Mouse (Mus musculus): ENCODE measurements at regions not wholly inside any gene's neighbourhood (a gene's known extent, or its start where the extent isn't known, plus 50 kb on each side); places are given as distances from the start of the nearest gene placed in this dataset.
A peak's percentile ranks its signal among the peaks of the same experiment; 100 is the strongest.

- no peaks in the 10 kb centered on the region for H3K27me3 ChIP-seq (ENCODE audit: control insufficient read depth, insufficient read depth, low read length)
- no peaks in the 10 kb centered on the region for H3K36me3 ChIP-seq (ENCODE audit: control insufficient read depth, insufficient read depth, low read length)
- no peaks in the 10 kb centered on the region for H3K4me1 ChIP-seq (ENCODE audit: control insufficient read depth, insufficient read depth, low read length)
- no peak overlapping the region for H3K4me3 ChIP-seq (ENCODE audit: control insufficient read depth, low read depth, low read length)
- no peak overlapping the region for H3K27ac ChIP-seq (ENCODE audit: control insufficient read depth, insufficient read depth, low read depth, low read length)
- TF ChIP-seq CTCF (IDR thresholded peaks at IDR 0.05; ENCODE audit: control insufficient read depth, insufficient read depth, insufficient replicate concordance, low read depth, low read length) (no peak), POLR2A (IDR thresholded peaks at IDR 0.05; ENCODE audit: control insufficient read depth, low read depth, low read length) (no peak)
Observed at GRCm38 (mm10) chr16:5393336-5393735, 137.6 kb upstream of the Eef2kmt start.

GRCm38 (mm10) chr16:5382930-5383329 lies 127.1 kb upstream of the Eef2kmt start:
- TF ChIP-seq POLR2A (IDR thresholded peaks at IDR 0.05; ENCODE audit: control insufficient read depth, low read depth, low read length) = no peak
- no peak for TF ChIP-seq CTCF (IDR thresholded peaks at IDR 0.05; ENCODE audit: control insufficient read depth, insufficient read depth, insufficient replicate concordance, low read depth, low read length)
- no peak overlapping the region for H3K27ac ChIP-seq (ENCODE audit: control insufficient read depth, insufficient read depth, low read depth, low read length)
- H3K36me3 ChIP-seq (ENCODE audit: control insufficient read depth, insufficient read depth, low read length) = no peaks in the 10 kb centered on the region
- no peak overlapping the region for H3K4me3 ChIP-seq (ENCODE audit: control insufficient read depth, low read depth, low read length)
- no peaks in the 10 kb centered on the region for H3K4me1 ChIP-seq (ENCODE audit: control insufficient read depth, insufficient read depth, low read length)
- H3K27me3 ChIP-seq (ENCODE audit: control insufficient read depth, insufficient read depth, low read length) = no peaks in the 10 kb centered on the region

DNA sequence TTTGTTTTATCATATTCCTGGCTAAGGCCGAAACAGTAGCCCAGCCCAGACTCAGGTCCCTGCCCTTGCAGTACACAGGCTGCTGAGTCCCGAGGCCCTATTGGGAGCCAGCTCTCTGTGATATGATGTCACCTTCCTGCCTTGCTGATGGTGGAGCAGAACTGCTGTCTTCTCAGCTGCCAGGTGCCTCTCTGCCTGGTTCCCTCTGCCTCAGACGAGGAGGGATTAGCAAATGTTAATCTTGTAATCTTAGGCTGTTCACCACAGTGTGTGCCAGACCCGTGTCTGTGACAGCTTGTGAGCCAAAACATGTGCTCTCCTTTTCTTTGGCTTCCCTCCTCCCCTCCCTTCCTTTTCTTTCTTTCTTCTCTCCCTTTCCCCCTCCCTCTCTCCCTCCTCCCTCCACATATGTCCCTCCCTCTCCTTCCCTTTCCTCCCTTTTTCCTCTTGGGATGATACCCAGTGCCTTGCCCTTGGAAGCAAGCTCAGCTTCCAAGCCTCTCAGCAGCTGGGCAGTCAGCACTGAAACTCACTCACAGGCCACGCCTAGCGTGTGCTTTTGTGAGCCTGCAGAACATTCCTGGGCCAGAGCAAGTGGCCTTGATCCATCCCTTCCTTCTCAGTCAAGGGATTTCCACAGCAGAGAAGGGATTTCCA lies 126.6 kb upstream of the Eef2kmt start:
- H3K27ac ChIP-seq (ENCODE audit: control insufficient read depth, insufficient read depth, low read depth, low read length) = no peak overlapping the region
- no peaks in the 10 kb centered on the region for H3K36me3 ChIP-seq (ENCODE audit: control insufficient read depth, insufficient read depth, low read length)
- TF ChIP-seq CTCF (IDR thresholded peaks at IDR 0.05; ENCODE audit: control insufficient read depth, insufficient read depth, insufficient replicate concordance, low read depth, low read length) (no peak), POLR2A (IDR thresholded peaks at IDR 0.05; ENCODE audit: control insufficient read depth, low read depth, low read length) (no peak)
- H3K27me3 ChIP-seq (ENCODE audit: control insufficient read depth, insufficient read depth, low read length) = no peaks in the 10 kb centered on the region
- no peak overlapping the region for H3K4me3 ChIP-seq (ENCODE audit: control insufficient read depth, low read depth, low read length)
- H3K4me1 ChIP-seq (ENCODE audit: control insufficient read depth, insufficient read depth, low read length) = no peaks in the 10 kb centered on the region

DNA sequence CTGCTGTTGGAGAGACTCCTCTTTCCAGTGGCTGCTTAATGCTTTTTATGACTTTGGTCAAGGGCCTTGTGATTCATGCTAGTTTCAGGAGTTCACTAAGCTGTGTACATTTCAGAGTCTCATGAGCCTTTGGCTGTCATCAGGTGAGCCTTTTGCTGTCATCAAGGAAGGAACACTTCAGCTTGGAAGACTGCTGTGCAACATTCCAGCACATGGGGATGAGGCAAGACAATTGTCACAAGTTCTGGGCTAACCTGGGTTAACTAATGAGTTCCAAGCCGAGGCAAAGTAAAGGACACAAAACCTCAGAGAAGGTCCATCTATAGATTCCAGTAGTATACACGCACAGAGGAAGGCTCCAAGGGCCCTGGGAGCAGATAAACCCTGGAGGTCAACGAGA lies 124.8 kb upstream of the Eef2kmt start:
- no peaks in the 10 kb centered on the region for H3K4me1 ChIP-seq (ENCODE audit: control insufficient read depth, insufficient read depth, low read length)
- H3K4me3 ChIP-seq (ENCODE audit: control insufficient read depth, low read depth, low read length) = no peak overlapping the region
- H3K36me3 ChIP-seq (ENCODE audit: control insufficient read depth, insufficient read depth, low read length) = no peaks in the 10 kb centered on the region
- TF ChIP-seq CTCF (IDR thresholded peaks at IDR 0.05; ENCODE audit: control insufficient read depth, insufficient read depth, insufficient replicate concordance, low read depth, low read length) (no peak), POLR2A (IDR thresholded peaks at IDR 0.05; ENCODE audit: control insufficient read depth, low read depth, low read length) (no peak)
- no peaks in the 10 kb centered on the region for H3K27me3 ChIP-seq (ENCODE audit: control insufficient read depth, insufficient read depth, low read length)
- no peak overlapping the region for H3K27ac ChIP-seq (ENCODE audit: control insufficient read depth, insufficient read depth, low read depth, low read length)

GRCm38 (mm10) chr16:5377001-5377400 lies 121.2 kb upstream of the Eef2kmt start:
- H3K36me3 ChIP-seq (ENCODE audit: control insufficient read depth, insufficient read depth, low read length) = no peaks in the 10 kb centered on the region

GRCm38 (mm10) chr16:5374818-5375605 lies 119.2 kb upstream of the Eef2kmt start:
- TF ChIP-seq POLR2A (IDR thresholded peaks at IDR 0.05; ENCODE audit: control insufficient read depth, low read depth, low read length) = no peak
- TF ChIP-seq CTCF (IDR thresholded peaks at IDR 0.05; ENCODE audit: control insufficient read depth, insufficient read depth, insufficient replicate concordance, low read depth, low read length) = no peak
- H3K4me1 ChIP-seq (ENCODE audit: control insufficient read depth, insufficient read depth, low read length) = no peaks in the 10 kb centered on the region
- no peak overlapping the region for H3K27ac ChIP-seq (ENCODE audit: control insufficient read depth, insufficient read depth, low read depth, low read length)
- H3K36me3 ChIP-seq (ENCODE audit: control insufficient read depth, insufficient read depth, low read length) = no peaks in the 10 kb centered on the region
- no peaks in the 10 kb centered on the region for H3K27me3 ChIP-seq (ENCODE audit: control insufficient read depth, insufficient read depth, low read length)
- no peak overlapping the region for H3K4me3 ChIP-seq (ENCODE audit: control insufficient read depth, low read depth, low read length)

More at GRCm38 (mm10) chr16:5377001-5377400, 121.2 kb upstream of the Eef2kmt start:
- TF ChIP-seq CTCF (IDR thresholded peaks at IDR 0.05; ENCODE audit: control insufficient read depth, insufficient read depth, insufficient replicate concordance, low read depth, low read length) (no peak), POLR2A (IDR thresholded peaks at IDR 0.05; ENCODE audit: control insufficient read depth, low read depth, low read length) (no peak)
- no peak overlapping the region for H3K27ac ChIP-seq (ENCODE audit: control insufficient read depth, insufficient read depth, low read depth, low read length)
- H3K4me3 ChIP-seq (ENCODE audit: control insufficient read depth, low read depth, low read length) = no peak overlapping the region
- H3K27me3 ChIP-seq (ENCODE audit: control insufficient read depth, insufficient read depth, low read length) = no peaks in the 10 kb centered on the region
- no peaks in the 10 kb centered on the region for H3K4me1 ChIP-seq (ENCODE audit: control insufficient read depth, insufficient read depth, low read length)

DNA sequence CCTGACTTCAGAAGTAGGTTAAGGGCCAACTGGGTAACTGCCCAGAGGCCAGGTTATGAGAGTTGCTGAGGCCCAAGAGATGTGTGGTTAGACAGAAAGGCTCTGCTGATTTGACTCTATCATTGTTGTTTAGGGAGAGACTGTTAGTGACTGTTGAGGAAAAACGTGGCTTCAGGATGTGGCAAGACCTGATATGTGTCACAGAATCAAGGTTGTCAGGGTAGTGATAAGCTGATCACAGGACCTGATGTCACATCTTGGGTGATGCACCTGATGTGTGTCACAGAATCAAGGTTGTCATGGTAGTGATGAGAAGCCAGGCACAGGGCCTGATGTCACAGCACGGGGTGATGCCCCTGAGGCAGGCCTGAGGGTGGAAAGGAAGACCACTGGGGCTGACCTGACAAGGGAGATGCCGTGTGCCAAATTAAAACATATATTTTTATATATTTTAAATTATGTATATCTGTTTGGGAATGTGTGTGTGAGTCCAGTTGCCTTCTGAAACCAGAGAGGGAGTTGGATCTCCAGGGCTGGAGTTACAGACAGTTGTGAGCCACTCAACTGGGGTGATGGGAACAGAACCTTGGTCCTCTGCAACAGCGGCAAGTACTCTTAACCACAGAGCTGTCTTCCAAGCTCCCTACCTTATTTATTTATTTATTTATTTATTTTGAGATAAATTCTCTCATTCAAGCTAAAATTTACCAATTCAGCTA lies 115.6 kb upstream of the Eef2kmt start:
- TF ChIP-seq POLR2A (IDR thresholded peaks at IDR 0.05; ENCODE audit: control insufficient read depth, low read depth, low read length) = no peak; the same call in 1 of the 2 replicates
- TF ChIP-seq CTCF (IDR thresholded peaks at IDR 0.05; ENCODE audit: control insufficient read depth, insufficient read depth, insufficient replicate concordance, low read depth, low read length) = no peak

More for the DNA sequence above, 115.6 kb upstream of the Eef2kmt start:
- Histone ChIP-seq H3K36me3 (ENCODE audit: control insufficient read depth, insufficient read depth, low read length) (no peaks in the 10 kb centered on the region), H3K4me3 (ENCODE audit: control insufficient read depth, low read depth, low read length) (peak overlapping the region; percentile 30; the same call in 1 of the 2 replicates), H3K27me3 (ENCODE audit: control insufficient read depth, insufficient read depth, low read length) (no peaks in the 10 kb centered on the region), H3K27ac (ENCODE audit: control insufficient read depth, insufficient read depth, low read depth, low read length) (no peak overlapping the region), H3K4me1 (ENCODE audit: control insufficient read depth, insufficient read depth, low read length) (no peaks in the 10 kb centered on the region)

Measured in testis, adult 2 months (tissue).